Mouse (Mus musculus) layer of hippocampus, postnatal 10 days (tissue): ENCODE data around the gene Elk3. TPM values are rescaled to one million over a fixed set of nuclear protein-coding genes. Genes with fewer than 3 reads are reported as not detected.

Experiments
- DNase-seq, 2 experiments: peaks; one replicate each; pipeline ENCODE4 v3.0.0; 2021; ENCODE audit warnings: low spot score in 2 of 2
- total RNA-seq, 2 experiments: library from RNA; stranded (reverse); gene quantifications; 2 replicates each; pipeline ENCODE4 v1.2.3; 2021

The Elk3 gene
- total RNA-seq, 2 experiments from 2014 or later: 12.3 to 12.8 TPM

DNA sequence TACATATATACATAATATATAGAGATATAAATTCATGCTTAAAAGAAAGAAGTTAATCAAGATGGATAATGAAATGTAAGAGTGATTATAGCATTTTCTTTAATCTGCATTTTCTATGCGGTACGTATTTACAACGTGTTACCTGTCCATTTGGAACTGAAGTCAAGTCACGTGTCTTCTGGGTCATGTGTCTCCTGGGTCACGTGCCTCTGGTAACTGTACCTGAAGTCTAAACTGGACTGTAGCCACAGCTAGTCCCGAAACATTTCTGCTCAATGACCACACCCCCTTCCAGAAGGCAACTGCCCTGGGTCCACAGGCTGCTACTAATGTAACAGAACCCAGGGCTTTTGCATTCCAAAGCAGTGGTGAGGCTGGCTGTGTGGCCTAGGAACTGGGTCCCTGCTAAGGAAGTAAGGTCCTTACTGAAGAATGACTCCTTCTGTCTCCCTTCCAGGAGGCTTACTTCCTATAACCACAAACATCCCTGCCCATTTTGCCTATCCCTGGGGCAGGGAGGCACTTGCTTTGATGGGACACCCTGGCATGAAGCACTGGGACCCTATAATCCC lies 40.0 kb downstream of the Elk3 start:
- no peak for DNase-seq

DNA sequence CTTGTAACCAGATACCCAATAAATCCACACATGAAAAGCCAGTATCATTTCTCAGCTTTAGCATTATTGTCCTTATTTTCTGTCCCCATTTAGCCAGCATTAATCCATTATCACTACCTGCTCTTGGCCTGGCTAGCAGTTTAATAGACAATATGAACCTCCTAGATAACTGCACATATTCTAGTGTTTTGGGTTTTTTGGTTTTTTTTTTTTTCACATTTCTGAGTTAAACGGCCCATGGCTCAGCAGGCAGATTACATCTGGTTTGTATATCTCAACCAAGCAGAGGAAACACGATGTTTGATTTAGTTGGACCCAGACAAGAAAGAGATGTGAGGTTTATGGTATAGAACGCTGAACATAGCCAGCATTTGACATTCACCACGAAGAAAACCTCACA lies 41.2 kb downstream of the Elk3 start:
- DNase-seq: no peak

DNA sequence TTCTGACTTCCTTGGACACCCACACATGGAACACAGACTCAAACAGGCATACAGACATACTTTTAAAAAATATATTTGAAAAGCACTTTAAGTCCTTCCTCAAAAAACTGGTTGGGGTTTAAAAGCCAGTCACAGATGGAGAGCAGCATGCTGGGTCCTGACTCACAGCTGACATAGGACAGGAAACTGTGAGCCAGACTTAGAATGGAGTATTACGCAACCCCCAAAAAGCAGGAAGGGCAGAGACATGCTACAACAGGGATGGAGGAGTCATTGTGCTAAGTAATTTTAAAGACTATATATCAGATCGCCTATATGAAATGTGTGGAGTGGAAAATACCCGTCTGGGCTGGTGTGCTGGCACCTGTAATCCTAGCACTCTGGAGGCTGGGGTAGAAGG lies 42.6 kb downstream of the Elk3 start:
- no peak for DNase-seq

DNA sequence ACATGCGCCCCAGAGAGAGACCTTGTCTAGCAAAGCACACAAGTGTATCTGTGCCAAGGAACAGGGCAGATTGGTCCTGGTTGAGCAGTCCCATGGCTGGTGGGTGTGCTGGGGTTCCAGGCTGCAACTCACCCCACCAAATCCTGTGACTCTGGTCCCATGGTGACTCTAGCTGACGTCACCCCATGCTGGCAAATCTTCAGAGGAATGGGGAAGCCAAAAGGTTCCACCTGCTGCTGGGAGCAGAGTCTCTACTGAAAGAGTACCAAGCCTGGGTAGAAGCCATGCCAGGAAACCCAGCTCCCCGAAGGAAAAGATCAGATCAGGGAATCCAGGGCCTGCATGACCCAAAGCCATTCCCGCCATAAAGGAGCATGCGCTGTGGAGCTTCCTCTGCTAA lies 43.4 kb downstream of the Elk3 start:
- DNase-seq: no peak

DNA sequence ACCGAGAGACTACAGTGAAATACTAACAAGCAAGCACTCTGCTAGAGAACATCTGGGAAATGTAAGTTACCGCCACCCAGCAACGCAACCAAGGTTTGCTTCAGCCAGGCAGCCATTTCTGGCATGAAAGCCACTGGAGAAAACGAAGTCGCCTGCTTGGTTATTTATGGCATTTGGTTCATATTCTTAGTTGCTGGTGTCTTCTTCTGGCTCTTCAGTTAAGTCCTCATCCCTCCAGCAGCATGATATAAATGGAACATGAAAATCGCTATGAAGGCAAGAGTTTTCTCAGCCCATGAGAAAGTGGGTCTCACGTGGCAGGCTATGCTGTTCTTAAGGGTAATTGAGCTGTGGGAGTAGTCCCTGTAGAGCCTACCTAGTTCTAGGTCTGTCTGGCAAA lies 44.4 kb downstream of the Elk3 start:
- DNase-seq: no peak

DNA sequence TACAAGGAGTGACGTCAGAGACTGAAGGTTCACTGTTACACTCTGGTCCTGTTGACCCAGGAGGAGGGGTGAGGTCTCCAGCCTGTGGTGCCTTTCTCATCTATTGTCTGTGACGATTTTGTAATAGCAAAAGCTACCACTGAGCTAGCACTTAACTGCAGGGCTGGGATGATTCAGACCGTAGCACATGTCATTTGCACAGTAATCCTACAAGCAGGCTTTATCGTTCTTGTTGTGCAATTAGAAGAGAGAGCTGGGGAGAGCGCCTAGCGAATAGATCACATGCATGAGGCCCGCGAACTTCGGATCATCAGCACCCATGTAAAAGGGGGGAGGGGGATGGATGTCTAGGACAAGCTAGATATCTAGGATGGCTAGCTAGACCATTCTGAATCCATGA lies 45.1 kb downstream of the Elk3 start:
- no peak for DNase-seq

DNA sequence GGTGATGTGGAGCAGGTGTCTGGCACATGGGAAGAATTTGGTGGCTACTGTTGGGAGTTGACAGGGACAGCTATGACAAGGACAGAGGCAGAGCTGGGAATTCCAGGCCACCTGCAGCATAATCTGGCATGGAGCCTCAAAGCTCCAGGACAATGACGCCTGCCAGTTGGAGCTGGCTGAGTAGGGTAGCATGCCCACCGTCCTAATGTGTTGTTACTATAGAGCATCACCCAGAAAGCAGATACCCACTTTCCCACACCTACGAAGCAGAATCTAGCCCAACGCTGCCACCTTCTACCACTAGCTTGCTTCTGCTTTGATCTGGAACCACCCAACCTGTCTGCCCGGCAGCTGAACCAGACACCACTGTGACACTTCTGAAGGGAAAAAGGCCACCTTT lies 46.9 kb downstream of the Elk3 start:
- no peak for DNase-seq

DNA sequence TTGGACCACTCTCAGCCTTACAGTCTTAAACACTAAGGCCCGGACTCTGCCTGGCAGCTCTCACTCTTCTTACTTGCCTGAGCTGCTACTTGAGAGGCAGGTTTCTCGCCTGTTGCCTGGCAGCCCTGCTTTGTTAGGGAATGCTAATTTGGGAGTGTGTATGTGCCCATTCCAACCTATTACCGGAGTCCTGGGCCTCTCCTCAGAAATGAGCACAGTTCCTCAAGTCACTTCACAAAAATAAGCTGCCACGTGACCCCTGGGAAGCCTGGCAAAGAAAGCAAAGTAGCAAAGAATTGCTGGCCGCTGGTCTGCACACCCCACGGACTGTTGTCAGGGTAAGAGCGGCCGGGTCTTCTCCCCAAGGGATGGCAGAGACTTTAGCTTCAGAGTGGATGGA lies 47.5 kb downstream of the Elk3 start:
- DNase-seq: no peak

DNA sequence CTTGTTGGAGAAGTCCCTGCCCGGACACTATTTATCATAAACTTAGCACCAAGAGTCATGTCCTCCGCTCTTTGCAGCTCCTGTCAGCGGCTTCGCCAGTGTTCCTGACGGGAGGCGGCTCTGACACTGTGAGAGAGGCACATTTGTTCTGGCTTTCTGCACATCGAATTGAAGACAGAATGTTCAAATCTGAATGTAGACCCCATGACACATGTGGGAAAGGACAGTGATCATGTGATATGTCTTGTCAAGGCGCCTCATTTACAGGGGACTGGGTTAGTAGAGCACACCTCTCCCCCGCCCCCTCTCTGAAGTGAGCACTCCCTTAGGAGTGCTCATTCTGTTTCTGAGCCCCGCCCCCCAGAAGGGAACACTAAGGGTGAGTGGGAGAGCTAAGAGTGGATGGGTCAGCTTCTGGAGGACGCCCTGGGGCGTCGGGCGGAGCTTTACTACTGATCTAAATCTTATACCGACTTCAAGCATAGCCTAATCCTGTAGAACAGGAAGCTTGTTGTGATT lies 48.9 kb downstream of the Elk3 start:
- DNase-seq: no peak

DNA sequence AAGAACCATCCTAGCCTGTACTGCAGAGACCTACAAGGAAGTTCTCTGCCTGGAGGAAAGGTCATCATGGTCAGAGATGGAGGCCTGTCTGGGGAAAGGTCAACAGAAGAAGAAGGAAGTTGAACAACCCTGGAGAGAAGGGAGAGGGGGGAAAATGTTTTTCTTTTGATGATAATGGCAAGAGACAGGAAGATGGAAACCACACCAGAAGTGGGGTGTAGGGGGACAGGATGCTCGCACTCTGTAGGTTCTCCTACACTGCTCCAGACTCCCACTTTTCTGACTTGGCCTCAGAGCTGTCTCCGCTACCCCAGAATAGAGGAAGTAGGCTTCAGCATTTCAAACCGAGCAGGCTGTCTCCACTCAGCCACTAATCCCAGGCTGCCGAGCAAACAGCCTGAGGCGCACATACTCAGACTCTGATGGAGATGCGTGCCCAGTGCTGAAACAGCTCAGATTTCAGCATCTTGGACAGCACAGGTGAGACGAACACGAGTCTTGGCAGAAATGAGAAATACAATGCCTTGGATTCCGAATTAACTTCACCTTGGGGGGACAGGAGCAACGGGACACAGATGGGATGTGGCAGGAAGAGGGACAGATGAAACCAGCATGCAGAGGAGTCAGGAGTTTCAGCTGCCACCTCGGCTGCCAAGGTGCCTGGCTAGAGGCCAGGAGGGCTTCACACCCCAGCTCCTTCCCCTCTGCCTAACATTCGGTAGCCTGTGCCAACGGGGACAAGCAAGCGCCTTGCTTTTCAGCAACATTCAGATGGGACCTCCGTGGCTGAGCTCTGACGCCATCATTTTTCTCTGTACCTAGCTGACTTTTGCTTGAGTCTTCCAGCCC lies 49.6 kb downstream of the Elk3 start:
- DNase-seq: peak; percentile 70 to 71

DNA sequence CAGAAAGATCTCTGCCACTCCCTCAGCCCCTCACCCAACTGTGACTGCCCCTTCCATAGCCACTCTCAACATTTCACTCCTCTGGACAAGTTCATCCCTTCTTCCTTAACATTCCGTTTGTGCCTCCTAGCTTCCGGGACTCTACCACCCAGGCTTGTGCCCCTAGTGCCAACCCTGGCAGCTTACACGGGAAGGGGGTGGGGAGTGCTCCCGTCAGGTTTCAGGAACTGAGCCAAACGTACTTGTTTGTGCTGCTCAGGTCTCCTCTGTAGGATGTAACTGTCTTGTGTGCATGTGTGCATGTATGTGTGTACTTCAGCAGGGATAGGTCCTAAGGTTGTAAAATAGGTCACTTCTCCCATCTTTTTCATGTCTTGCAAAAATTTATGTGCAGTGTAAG lies 51.1 kb downstream of the Elk3 start:
- no peak for DNase-seq

DNA sequence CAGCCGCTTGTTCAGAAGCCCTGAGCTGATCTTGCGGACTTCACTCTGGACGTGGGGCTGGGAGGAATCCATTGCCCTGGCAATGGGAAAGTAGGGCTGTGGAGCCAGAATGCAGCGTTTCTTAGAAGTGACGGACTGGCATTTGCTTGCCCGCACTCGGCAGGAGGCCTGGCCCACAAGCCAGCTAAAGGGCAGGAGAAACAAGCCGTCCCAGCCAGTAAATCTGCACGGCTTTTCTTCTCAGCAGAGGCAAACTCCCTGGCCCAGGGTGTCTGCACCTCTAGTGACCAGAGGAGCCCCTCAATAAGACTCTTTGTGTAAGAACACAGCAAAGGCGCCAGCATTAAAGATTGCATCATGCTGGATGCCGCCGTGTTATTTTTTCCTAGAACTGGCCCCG lies 55.6 kb downstream of the Elk3 start:
- peak; percentile 65 to 70 for DNase-seq

DNA sequence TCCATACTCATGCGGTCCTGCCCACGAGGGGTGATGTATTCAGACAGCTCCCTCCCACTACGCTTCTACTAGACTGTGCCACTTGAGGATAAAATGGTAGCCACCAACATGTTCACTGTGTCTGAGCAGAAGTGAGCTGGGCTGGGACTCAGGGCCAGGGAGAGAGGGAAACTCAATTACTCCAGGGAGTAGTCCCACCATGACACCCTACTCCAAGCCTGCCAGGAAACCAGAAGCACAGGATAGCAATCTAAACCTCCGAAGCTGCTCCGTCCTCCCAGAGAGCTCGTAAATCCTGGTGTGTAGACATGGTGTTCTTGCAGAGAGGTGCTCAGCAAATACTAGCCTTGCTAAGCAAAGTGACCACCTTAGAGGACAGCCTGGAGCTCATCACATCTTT lies 57.8 kb downstream of the Elk3 start:
- no peak for DNase-seq

DNA sequence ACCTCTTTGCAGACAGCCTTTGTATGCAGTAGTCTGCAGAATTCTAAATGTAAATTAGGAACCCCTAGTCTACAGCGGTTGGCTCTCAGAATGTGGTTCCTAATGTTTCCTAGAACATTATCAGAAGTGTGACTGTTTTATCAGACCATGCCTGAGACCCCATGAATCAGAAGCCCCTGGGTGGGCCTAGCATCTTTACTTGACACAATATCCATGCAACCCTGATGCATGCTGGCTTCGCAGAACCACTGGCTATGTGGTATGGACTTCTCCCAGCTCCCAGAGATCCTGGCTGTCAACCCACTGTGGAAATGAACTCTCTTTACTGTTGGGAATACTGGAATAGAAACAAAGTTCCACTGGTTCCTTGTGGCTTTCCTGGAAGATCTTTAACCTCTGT lies 58.3 kb downstream of the Elk3 start:
- no peak for DNase-seq

DNA sequence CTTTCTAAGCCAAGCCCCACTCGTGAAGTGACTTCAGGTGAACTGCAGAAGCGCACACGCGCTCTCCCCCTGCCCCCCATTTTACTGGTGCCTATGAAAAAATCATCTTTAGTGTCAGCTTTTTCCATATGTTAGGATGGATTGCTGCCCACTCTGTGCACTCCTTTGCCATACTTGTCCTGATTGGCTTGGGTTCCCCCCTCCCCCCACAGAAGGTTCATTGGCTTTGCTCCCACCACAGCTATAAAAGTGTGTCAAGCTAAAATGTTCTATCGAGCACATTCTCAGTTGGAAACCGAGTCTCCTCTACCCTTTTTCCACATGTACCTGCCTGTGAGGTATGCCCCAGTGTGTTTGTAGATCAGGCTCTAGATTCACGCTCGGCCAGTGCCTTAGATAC lies 59.5 kb downstream of the Elk3 start:
- no peak for DNase-seq

DNA sequence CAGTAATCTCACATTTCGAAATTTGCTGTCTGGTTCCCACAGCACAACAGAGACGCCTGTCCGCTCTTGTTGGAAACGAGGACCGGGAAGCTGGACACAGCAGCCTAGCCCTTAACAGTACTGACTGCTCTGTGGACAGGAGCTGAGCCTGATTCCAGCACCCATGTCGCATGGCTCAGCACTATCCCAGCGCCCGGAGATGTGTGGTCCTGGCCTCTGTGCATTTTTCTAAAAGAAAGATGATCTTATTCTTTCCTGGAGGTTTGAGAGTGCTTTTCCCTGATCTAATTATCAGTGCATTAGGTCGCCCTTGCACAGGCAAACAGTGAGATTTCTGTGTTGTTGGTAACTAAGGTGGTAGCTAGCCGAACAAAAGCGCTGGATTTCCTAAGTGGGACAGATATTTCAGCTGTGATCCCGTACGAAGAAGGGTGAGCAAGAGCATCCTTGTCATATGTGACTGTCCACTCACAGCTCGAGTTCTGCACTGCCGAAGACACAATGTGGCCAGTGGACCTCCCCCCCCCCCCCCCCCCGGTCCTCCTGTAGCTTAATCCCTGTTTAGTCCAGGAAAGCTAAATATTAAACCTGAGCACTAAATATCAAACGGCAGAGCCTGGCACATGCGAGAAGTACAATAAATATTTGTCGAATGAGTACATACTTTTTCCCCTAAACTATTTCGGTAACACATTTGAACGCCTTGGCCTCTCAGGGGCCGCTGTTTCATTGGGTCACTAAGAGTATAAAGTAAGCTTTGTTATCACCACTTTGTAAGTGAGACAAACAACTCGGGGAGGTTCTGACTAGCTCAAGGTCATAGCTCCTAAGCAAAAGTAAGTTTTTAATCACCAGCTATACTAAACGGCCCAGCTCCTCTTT lies 60.3 kb downstream of the Elk3 start:
- no peak for DNase-seq

DNA sequence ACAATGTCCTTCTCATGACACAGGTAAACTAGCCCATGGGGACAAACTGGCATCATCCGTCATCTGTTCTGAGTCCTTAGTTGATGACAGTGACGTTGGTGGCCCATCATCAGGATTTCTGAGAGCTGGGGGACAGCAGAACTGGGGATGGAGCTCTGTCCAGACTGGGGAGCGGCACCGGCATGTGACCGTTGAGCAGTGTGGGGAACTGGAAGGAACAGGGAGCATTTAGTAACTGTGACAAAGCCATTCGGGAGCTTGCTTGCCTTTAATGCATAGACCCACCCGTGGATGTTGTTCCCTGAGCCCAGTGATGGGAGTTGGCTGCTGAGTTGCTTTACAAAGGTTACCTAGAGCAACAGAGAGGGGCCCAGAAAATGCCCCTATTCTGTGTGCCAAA lies 61.0 kb downstream of the Elk3 start:
- DNase-seq: no peak

DNA sequence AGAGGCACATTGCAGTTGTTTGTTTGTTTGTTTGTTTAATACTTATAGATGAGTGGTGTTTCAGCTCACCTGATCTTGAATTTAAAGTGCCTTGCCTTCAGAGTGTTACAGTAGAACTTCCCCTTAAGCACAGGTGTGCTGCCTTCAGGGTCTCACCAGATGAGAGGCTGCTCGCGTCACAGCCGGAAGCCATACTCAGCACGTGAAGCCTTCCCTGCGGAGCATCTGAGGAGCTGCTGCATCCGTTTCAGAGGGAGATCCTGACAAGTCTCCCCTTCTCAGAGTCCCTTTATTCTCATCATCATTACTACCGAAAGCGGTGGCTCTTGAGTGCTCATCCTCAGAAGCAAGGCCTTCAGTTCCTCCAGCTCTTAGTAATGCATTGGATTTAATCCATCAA lies 62.5 kb downstream of the Elk3 start:
- DNase-seq: no peak

DNA sequence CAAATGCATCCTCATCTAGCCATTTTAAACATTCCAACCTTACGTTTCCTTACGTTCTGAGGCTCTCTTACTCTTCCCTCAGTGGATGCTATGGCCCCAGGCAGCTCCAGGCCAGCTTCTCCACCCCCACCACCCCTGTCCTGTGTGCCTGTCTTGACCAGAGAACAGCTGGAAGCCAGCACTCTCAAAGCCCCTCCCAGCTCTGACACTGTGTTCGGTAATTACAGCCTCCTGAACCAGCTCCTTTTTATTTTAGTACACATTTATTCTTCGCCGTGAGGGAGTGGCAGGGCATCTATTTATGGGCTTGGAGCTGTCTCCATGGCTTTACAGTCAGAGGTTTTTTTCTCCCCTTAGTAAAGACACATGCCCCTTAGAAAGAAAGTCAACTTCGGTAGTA lies 63.0 kb downstream of the Elk3 start:
- no peak for DNase-seq

DNA sequence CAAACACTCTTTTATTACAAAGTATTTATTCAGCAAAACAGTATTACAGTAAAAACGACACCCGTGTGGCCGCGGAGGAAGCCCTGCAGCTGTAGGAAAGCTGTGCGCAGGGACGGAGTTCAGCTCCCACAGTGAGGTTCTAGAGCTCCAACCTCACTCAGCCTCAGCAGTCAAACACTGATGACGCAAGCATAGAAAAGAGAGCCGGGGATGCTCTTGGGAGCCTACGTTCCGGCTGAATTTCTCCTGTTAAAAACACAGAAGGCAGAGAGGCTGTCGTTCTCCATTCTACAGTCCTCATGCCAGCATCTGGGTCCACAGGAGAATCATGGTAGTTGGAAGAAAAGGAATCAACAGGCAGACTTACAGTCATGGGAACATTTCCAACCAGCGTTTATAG lies 63.5 kb downstream of the Elk3 start:
- no peak for DNase-seq

DNA sequence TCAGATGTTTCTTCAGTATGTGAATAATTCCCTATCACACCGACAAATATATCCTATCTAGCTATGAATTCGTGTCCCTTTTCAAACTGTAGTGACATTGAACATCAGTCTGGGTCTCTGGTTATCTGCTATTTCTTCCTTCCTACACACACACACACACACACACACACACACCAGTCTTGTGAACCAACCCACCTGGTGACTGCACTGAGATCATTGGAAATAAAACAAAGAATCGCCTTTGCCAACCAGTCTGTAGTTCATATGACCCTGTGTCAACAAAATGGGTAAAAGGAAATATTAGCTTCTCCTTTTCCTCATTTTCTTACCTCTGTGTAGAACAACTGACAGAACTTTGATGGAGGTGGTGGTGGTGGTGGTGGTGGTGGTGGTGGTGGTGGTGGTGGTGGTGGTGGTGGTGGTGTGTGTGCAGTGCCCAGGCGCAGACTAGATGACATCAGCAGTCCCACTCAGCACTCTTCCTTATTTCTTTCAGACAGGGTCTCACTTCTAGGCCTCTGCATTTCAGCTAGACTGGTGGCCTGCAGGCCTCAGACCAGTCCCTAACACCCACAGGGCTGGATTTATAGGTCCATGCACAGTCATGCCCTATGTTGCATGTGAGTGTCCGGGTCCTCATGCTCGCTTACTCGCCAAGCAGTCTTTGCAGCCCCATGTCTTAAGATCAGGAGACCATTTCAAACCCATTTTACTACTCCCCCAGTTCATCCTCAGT lies 64.6 kb downstream of the Elk3 start:
- DNase-seq: no peak
